In genomic region chr13:43720496-43720895, GRCm38 (mm10) we compare ENCODE assay signal across 17 mouse cellular contexts.
"Had no signal": no experiment of that assay in that cellular context is flagged by ENCODE, and none has a peak within 500 bp of the region (broad histone marks: within the 10 kb centered on the region; RNA-seq: fewer than 3 reads in every experiment).

No protein-coding gene starts in this region.

- H3K27ac ChIP-seq: limb, embryonic 12.5 days; limb, embryonic 15.5 days; liver, embryonic 14.5 days; macrophage; midbrain, embryonic 13.5 days; stomach, postnatal 0 days had no signal

- H3K4me1 ChIP-seq: limb, embryonic 12.5 days had no signal

- H3K36me3 ChIP-seq: limb, embryonic 12.5 days; limb, embryonic 15.5 days; midbrain, embryonic 13.5 days had no signal

- H3K9ac ChIP-seq: limb, embryonic 12.5 days; limb, embryonic 15.5 days; liver, embryonic 14.5 days; liver, postnatal 0 days; lung, embryonic 14.5 days; midbrain, embryonic 13.5 days had no signal

- ATAC-seq: liver, postnatal 0 days; lung, postnatal 0 days; midbrain, embryonic 13.5 days had no signal

- DNase-seq: kidney, adult 18-20 months; kidney, adult 9 months; kidney, postnatal 14 days; kidney, postnatal 4 days; left cerebral cortex, postnatal 4 days; liver, postnatal 0 days; lung, embryonic 14.5 days; right cerebral cortex, postnatal 4 days; thymus, adult 2 months; thymus, postnatal 25 days had no signal

- H3K27me3 ChIP-seq: limb, embryonic 12.5 days; limb, embryonic 15.5 days; midbrain, embryonic 13.5 days had no signal

- H3K9me3 ChIP-seq: limb, embryonic 12.5 days; limb, embryonic 15.5 days; midbrain, embryonic 13.5 days had no signal

- H3K4me2 ChIP-seq: limb, embryonic 12.5 days; limb, embryonic 15.5 days; lung, embryonic 14.5 days; midbrain, embryonic 13.5 days had no signal

- H3K4me3 ChIP-seq: limb, embryonic 12.5 days; limb, embryonic 15.5 days; midbrain, embryonic 13.5 days had no signal
